Mouse (Mus musculus): Measurements from ENCODE around the gene Lrguk. TPM values are rescaled to one million over a fixed set of nuclear protein-coding genes. Genes with fewer than 3 reads are reported as not detected.

Gene Lrguk
- total RNA-seq, 1 experiment from 2014 or later: 0.67 TPM

- DNase-seq: no peak
Measured at GRCm38 (mm10) chr6:34176111-34176863, 147.0 kb downstream of the Lrguk start.

- peak; percentile 95 for DNase-seq
Measured at GRCm38 (mm10) chr6:34176864-34177247, 147.6 kb downstream of the Lrguk start, which contains the start of gene Slc35b4. TSS of gene Slc35b4 (minus strand) at chr6:34177111.

- DNase-seq: no peak
Measured at GRCm38 (mm10) chr6:34179007-34179406, 149.8 kb downstream of the Lrguk start.

- DNase-seq: no peak
Measured at GRCm38 (mm10) chr6:34179911-34180310, 150.7 kb downstream of the Lrguk start.

- no peak for DNase-seq
Measured at GRCm38 (mm10) chr6:34181961-34182360, 152.7 kb downstream of the Lrguk start.

- DNase-seq: no peak
Measured at GRCm38 (mm10) chr6:34183326-34183725, 154.1 kb downstream of the Lrguk start.

Other genes starting within 250 kb of the Lrguk start
- 24.1 and 24.5 TPM in 2 replicates for gene Slc35b4, start 147.7 kb downstream of the Lrguk start, total RNA-seq (2021)

Measured in adrenal gland, postnatal 14 days (tissue).